Mouse (Mus musculus) MEL (cell line): ENCODE measurements around the gene Gm40193.

Experiments
- CHD1 ChIP-seq: IDR thresholded peaks from 2 replicates; pipeline ENCODE4 v1.6.1; 2012; ENCODE audit warnings: low read depth, mild to moderate bottlenecking, inconsistent platforms, low read length, improper control_type of control experiment
- CTCF ChIP-seq, 3 experiments: IDR thresholded peaks in 2 of 3; conservative IDR thresholded peaks in 1 of 3; 2 replicates each; pipeline ENCODE4 v1.5.1; 2011 to 2012; ENCODE audit warnings: low read length in 3 of 3, low read depth in 2 of 3, mild to moderate bottlenecking in 2 of 3, improper control_type of control experiment in 1 of 3, inconsistent platforms in 1 of 3, mixed read lengths in 1 of 3, moderate library complexity in 1 of 3; ENCODE audit not compliant: control insufficient read depth in 1 of 3, insufficient read depth in 1 of 3, poor library complexity in 1 of 3, severe bottlenecking in 1 of 3
- KAT2A ChIP-seq: conservative IDR thresholded peaks from 2 replicates; pipeline ENCODE4 v1.6.1; 2012; ENCODE audit warnings: low read depth, low read length, improper control_type of control experiment, inconsistent platforms
- POLR2A ChIP-seq, 2 experiments: IDR thresholded peaks; 2 replicates each; pipeline ENCODE4 v1.6.1; 2011 to 2012; ENCODE audit warnings: low read length in 2 of 2, mild to moderate bottlenecking in 2 of 2, control low read depth in 1 of 2, improper control_type of control experiment in 1 of 2, low read depth in 1 of 2, moderate library complexity in 1 of 2; ENCODE audit not compliant: control insufficient read depth in 1 of 2, insufficient read depth in 1 of 2, poor library complexity in 1 of 2
- SIN3A ChIP-seq: IDR thresholded peaks from 2 replicates; pipeline ENCODE4 v1.6.1; 2012; ENCODE audit warnings: low read length, improper control_type of control experiment, inconsistent platforms
- TBP ChIP-seq: IDR thresholded peaks from 2 replicates; pipeline ENCODE4 v1.8.0; 2011; ENCODE audit warnings: low read depth, low read length, improper control_type of control experiment
- ZNF384 ChIP-seq: IDR thresholded peaks from 2 replicates; pipeline ENCODE4 v1.6.1; 2012; ENCODE audit warnings: low read depth, mild to moderate bottlenecking, inconsistent platforms, low read length, improper control_type of control experiment

DNA sequence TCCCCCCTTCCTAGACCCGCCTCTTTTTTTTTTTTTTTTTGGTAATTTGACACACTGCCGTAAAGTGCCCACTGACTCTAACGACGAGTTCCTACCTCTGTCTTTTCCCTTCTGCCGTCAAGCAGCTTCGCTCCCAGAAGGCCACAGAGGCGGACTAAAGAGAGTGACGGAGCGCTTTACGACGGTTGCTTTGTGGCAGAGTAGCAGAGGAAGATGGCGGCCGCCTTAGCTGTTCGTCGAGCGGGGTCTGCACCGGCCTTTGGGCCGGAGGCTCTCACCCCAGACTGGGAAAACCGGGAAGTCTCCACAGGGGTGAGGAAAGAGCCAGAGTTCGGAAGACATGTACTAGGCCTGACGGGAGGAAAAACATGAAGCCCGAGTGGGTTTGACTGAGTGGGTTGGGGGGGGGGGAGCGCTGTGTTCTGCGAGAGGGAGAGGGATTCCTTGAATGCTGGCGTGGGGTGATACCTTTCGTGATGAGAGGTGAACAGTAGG, 7.5 kb downstream of the Gm40193 start, which contains the start of gene Psmb6:
- TF ChIP-seq CTCF (IDR thresholded peaks at IDR 0.05 in 2 of 3, conservative IDR thresholded peaks at IDR 0.05 in 1 of 3; ENCODE audit: control insufficient read depth in 1 of 3, insufficient read depth in 1 of 3, low read depth in 2 of 3, low read length in 3 of 3, poor library complexity in 1 of 3, severe bottlenecking in 1 of 3) (0 out of 6 replicates have a peak, but pooled peaks of 1 of the 3 experiments have one; percentile 1), ZNF384 (peak; percentile 98), POLR2A (IDR thresholded peaks at IDR 0.05; ENCODE audit: control insufficient read depth in 1 of 2, insufficient read depth in 1 of 2, low read depth in 1 of 2, low read length in 2 of 2, poor library complexity in 1 of 2) (peak; percentile 92 to 97), SIN3A (peak; percentile 94), CHD1 (peak; percentile 30; the same call in 1 of the 2 replicates), TBP (peak; percentile 88), KAT2A (peak; percentile 98)
